Mouse (Mus musculus) cerebellum, adult 2 months (tissue): ENCODE measurements around the gene Sh3tc1. TPM values are rescaled to one million over a fixed set of nuclear protein-coding genes. Genes with fewer than 3 reads are reported as not detected.

ENCODE experiments used
- DNase-seq, 2 experiments: peaks; one replicate each; pipeline ENCODE4 v3.0.0; 2021
- H3K27ac ChIP-seq: fragments of 200-500 bp; 2 replicates; pipeline ENCODE4 v1.5.1; 2012; ENCODE audit warnings: low read length, control low read depth, inconsistent platforms; ENCODE audit not compliant: insufficient read depth
- H3K27me3 ChIP-seq: fragments of 200-500 bp; 2 replicates; pipeline ENCODE4 v1.6.1; 2012; ENCODE audit warnings: inconsistent platforms, mild to moderate bottlenecking, low read length, moderate library complexity; ENCODE audit not compliant: control insufficient read depth, insufficient read depth
- H3K4me1 ChIP-seq: fragments of 200-500 bp; 2 replicates; pipeline ENCODE4 v1.6.1; 2011; ENCODE audit warnings: low read length; ENCODE audit not compliant: control insufficient read depth, insufficient read depth
- H3K4me3 ChIP-seq: fragments of 200-500 bp; replicated peaks from 2 replicates; pipeline ENCODE3; 2011; ENCODE audit warnings: mild to moderate bottlenecking, low read depth, low read length, control low read depth; ENCODE audit not compliant: insufficient read depth
- CTCF ChIP-seq: fragments of 200-500 bp; IDR thresholded peaks from 2 replicates; pipeline ENCODE4 v1.5.1; 2011; ENCODE audit warnings: low read depth, mild to moderate bottlenecking, control low read depth, low read length, moderate library complexity, borderline replicate concordance; ENCODE audit not compliant: insufficient read depth
- POLR2A ChIP-seq: fragments of 200-500 bp; IDR thresholded peaks from 2 replicates; pipeline ENCODE4 v1.6.1; 2011; ENCODE audit warnings: low read length, control low read depth, borderline replicate concordance; ENCODE audit not compliant: insufficient read depth
- WGBS: fragments of 180-500 bp; shearing (Covaris S2); methylation state at CpG from one replicate; pipeline ENCODE4 v1.1.7; 2018; 5-methylcytosine and 5-hydroxymethylcytosine counted together
- polyA plus RNA-seq: library from polyadenylated mRNA; depleted of rRNA; stranded (reverse); fragments of >200 nt; gene quantifications from 2 replicates; pipeline ENCODE4 v1.2.3, GENCODE M21; 2012

Sh3tc1 gene
- polyA plus RNA-seq, 1 experiment: 1.7 TPM

- no peak for DNase-seq
- Histone ChIP-seq H3K27me3 (no peaks in the 10 kb centered on the region), H3K4me1 (peaks cover 4% of the 10 kb centered on the region; the same call in 1 of the 2 replicates), H3K27ac (no peak overlapping the region), H3K4me3 (no peak overlapping the region)
- TF ChIP-seq CTCF: no peak
- TF ChIP-seq POLR2A: no peak
- WGBS: 48% methylated on average over 4 of the region's 4 CpGs
Measured at GRCm38 (mm10) chr5:35686336-35686735, 53.5 kb downstream of the Sh3tc1 start.

DNA sequence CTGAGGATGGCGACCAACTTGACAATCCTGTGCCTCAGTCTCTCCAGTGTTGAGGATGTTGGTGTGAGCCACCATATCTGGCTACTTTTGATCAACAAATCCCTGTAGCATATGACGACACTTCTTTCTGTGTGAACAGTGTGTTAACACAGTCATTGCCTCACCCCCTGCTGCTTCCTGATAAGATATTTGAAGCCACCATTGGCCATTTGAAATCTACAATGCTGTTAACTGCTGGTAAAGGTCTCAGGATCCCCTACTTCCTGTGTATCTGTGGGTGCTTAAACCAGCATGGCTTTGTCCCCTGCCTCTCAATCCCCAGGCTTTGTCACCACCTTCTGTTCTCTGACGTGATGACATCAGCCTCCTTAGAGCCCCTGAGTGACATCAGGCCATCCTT, 54.7 kb downstream of the Sh3tc1 start:
- 86% methylated on average over 3 of the region's 3 CpGs for WGBS
- H3K27me3 ChIP-seq: no peaks in the 10 kb centered on the region
- DNase-seq: no peak
- no peak overlapping the region for H3K27ac ChIP-seq
- no peak overlapping the region for H3K4me3 ChIP-seq
- no peaks in the 10 kb centered on the region for H3K4me1 ChIP-seq
- TF ChIP-seq POLR2A (no peak), CTCF (no peak)

GRCm38 (mm10) chr5:35680958-35681357, 58.8 kb downstream of the Sh3tc1 start:
- Histone ChIP-seq H3K4me3 (no peak overlapping the region), H3K4me1 (no peaks in the 10 kb centered on the region), H3K27me3 (no peaks in the 10 kb centered on the region), H3K27ac (no peak overlapping the region)
- no peak for DNase-seq
- WGBS: 49% methylated on average over 2 of the region's 2 CpGs
- TF ChIP-seq POLR2A (no peak), CTCF (peak; percentile 14; the same call in 1 of the 2 replicates)

GRCm38 (mm10) chr5:35679256-35680155, 60.3 kb downstream of the Sh3tc1 start, which contains the start of gene Htra3:
TSS of gene Htra3 (minus strand) at chr5:35679782.
- 7% methylated on average over 42 of the region's 42 CpGs for WGBS
- Histone ChIP-seq H3K4me3 (no peak within 1 kb of the TSS), H3K4me1 (no peaks in the 10 kb centered on the region), H3K27ac (no peak within 1 kb of the TSS), H3K27me3 (no peaks in the 10 kb centered on the region)
- TF ChIP-seq POLR2A: no peak
- no peak for TF ChIP-seq CTCF
- no peak for DNase-seq

GRCm38 (mm10) chr5:35676964-35677363, 62.8 kb downstream of the Sh3tc1 start:
- Histone ChIP-seq H3K27me3 (no peaks in the 10 kb centered on the region), H3K4me1 (no peaks in the 10 kb centered on the region), H3K4me3 (no peak overlapping the region), H3K27ac (no peak overlapping the region)
- TF ChIP-seq CTCF (no peak), POLR2A (no peak)
- no peak for DNase-seq
- 71% methylated on average over 7 of the region's 7 CpGs for WGBS

- TF ChIP-seq CTCF (no peak), POLR2A (no peak)
- Histone ChIP-seq H3K4me3 (no peak overlapping the region), H3K4me1 (no peaks in the 10 kb centered on the region), H3K27me3 (no peaks in the 10 kb centered on the region), H3K27ac (no peak overlapping the region)
- 48% methylated on average over 4 of the region's 4 CpGs for WGBS
- no peak for DNase-seq
Measured at GRCm38 (mm10) chr5:35674081-35674555, 65.7 kb downstream of the Sh3tc1 start.

GRCm38 (mm10) chr5:35673086-35673485, 66.7 kb downstream of the Sh3tc1 start:
- Histone ChIP-seq H3K27me3 (no peaks in the 10 kb centered on the region), H3K4me1 (no peaks in the 10 kb centered on the region), H3K27ac (no peak overlapping the region), H3K4me3 (no peak overlapping the region)
- peak in 1 of 2 experiments; percentile 36 for DNase-seq
- TF ChIP-seq CTCF: no peak
- no peak for TF ChIP-seq POLR2A
- 63% methylated on average over 7 of the region's 7 CpGs for WGBS

GRCm38 (mm10) chr5:35672581-35672980, 67.2 kb downstream of the Sh3tc1 start:
- no peak for TF ChIP-seq CTCF
- DNase-seq: no peak
- Histone ChIP-seq H3K27ac (no peak overlapping the region), H3K4me3 (no peak overlapping the region), H3K27me3 (no peaks in the 10 kb centered on the region), H3K4me1 (no peaks in the 10 kb centered on the region)
- 86% methylated on average over 1 of the region's 1 CpGs for WGBS
